Mouse (Mus musculus) inflammation-experienced regulatory T-cells (primary cell): ENCODE data around the gene a. TPM values are rescaled to one million over a fixed set of nuclear protein-coding genes. Genes with fewer than 3 reads are reported as not detected.

ENCODE experiments used
- polyA plus RNA-seq, 2 experiments: library from polyadenylated mRNA; unstranded; fragments of 100-300 nt; shearing (Covaris generic); gene quantifications; one replicate each; pipeline ENCODE4 v1.2.1; 2017

The a gene
- not detected for polyA plus RNA-seq

DNA sequence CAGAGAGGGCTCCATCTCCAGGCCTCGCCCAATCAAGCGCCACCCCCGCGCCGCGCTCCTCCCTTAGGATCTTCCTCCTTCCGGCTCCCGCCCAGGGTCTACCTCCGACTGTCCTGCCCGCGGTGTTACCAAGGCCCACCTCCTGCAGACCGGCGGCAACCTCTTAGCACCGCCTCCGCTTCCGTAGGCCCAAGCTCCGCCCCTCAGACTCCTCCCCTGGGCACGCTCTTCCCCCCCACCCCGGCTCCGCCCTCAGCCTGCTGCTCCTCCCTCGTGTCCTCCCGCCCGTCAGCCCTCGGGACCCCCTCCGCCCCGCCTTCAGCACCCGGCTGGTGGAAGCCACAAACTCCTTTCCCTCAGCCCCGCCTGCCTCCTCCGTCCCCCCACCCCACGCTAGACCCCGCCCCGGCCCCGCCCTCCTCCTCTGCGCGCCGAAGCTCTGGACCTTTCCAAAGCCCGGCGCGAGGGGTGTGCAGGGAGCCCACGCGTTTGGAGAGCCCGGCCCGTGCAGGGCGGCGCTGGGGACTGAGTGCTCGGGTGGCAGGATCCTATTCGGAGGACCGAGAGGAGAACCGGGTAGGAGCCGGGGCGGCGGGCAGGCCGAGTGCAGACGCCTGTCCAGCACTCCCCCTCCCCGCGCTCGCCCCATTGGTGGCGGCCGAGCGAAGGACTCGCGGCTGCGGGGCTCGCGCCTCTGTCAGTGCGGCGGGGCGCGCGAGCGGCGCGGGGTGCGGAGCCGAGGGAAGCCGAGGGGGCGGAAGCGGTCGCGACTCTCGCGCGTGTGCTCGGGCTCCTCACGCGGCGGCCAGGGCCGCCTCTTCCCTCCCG lies at the start of gene a, which contains the start of gene Raly:
Gene a, plus strand, starts transcription at position 747 of the 828 bp plus-strand sequence.
Gene Raly, plus strand, starts transcription at position 441 of the 828 bp plus-strand sequence.

GRCm38 (mm10) chr2:154769930-154770329 lies 21.3 kb upstream of the a start, which contains the start of gene Gm14214:
Gene Gm14214, minus strand, starts transcription at chr2:154770030.

DNA sequence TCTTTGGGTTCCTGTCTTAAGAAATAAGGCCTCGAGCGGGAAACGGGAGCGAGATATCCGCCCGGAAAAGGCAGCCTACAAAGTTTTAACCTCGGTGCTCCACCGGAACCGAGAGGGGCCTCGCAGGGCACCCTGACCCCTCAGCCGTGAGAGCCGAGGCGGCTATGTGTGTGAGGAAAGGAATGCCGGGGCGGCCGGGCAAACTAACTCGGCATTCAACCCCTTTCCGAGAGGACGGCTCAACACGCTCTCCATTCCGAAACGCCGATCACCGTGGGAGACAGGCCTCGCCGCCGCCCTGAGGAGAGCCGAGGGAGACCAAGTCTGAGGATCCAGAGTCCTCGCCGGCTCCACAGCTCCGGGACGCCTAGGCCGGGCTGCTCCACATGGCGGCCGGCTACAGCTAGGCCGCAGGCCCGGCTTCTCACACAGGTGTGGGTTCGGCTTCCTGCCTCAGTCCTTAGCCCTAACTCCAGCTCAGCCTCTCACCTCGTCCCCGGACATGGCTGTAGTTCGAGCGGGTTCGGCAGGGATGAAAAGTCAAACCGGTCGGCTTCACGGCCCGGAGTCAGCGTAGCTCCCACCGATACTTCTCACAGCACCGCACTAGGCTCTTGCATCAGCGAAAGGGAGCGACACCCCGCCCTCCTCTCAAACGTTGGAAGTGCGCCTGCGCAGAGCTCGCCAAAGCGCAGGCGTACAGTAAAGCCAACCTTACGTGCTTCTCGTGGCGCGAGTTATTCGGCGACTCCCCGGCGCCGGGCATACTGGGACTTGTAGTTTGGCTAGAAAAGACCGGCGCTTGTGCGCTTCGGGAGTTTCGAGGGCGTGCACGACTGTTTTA lies 101.2 kb downstream of the a start, which contains the start of gene Eif2s2:
Gene Eif2s2, minus strand, starts transcription at position 735 of the 844 bp plus-strand sequence.

DNA sequence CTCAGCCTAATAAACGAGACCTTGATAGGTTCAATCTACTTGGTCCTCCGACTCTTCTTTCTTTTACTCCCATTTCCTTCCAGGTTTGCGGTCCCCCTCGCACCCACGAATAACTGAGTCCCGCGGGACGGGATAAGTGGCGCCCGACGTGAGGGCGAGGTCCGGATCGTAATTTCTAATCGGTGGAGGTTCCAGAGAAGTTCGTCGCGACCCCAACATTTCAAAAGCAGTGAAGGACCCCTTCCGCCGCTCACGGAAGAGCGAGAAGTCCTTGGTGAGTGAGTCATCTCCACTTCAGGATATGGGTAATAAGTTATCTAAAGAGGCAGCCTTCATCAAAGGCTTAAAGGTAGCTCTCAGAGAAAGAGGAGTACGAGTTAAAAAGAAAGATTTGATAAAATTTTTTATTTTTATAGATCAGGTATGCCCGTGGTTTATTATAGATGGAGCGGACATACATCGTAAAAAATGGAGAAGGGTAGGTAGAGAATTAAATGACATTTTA lies 227.1 kb downstream of the a start, which contains the start of gene Gm14226:
Gene Gm14226, plus strand, starts transcription at position 16 of the 505 bp plus-strand sequence.

GRCm38 (mm10) chr2:155073978-155074765 lies 283.0 kb downstream of the a start, which contains the start of gene Ahcy:
Gene Ahcy, minus strand, starts transcription at chr2:155074497.

Other genes with a start within 250 kb of the a start
- 1 to 10 TPM; 1.2 to 2.8 TPM for gene 1700003F12Rik, start 244.3 kb upstream of the a start, polyA plus RNA-seq
- gene Actl10, start 239.6 kb upstream of the a start, polyA plus RNA-seq = 1 to 10 TPM in 1 of 2 experiments, under 1 TPM in 1; 0.13 to 2.1 TPM
- gene Necab3, start 232.5 kb upstream of the a start, polyA plus RNA-seq = 1 to 10 TPM in 1 of 2 experiments, under 1 TPM in 1; 0.61 to 2.0 TPM
- gene E2f1, start 221.5 kb upstream of the a start, polyA plus RNA-seq = 1 to 10 TPM; 1.8 to 5.7 TPM
- gene Pxmp4, start 187.7 kb upstream of the a start, polyA plus RNA-seq = 10 to 100 TPM; 16.4 to 20.1 TPM
- 1 to 10 TPM in 1 of 2 experiments, under 1 TPM in 1; 0.98 to 1.6 TPM for gene Zfp341, start 178.1 kb upstream of the a start, polyA plus RNA-seq
- under 1 TPM; 0.34 to 0.60 TPM for gene 4930519P11Rik, start 178.0 kb upstream of the a start, polyA plus RNA-seq
- 10 to 100 TPM; 11.1 to 11.4 TPM for gene Chmp4b, start 139.7 kb upstream of the a start, polyA plus RNA-seq
- gene Gm14214, start 21.4 kb upstream of the a start, polyA plus RNA-seq = 1 to 10 TPM in 1 of 2 experiments, not detected in 1; 1.1 TPM
- 100 to 1,000 TPM; 111 to 141 TPM for gene Raly, start 306 bp upstream of the a start, polyA plus RNA-seq
- 10 to 100 TPM; 43.4 to 58.2 TPM for gene Eif2s2, start 101.5 kb downstream of the a start, polyA plus RNA-seq
- gene Gm14226, start 226.9 kb downstream of the a start, polyA plus RNA-seq = under 1 TPM; 0.06 to 0.80 TPM